Mouse (Mus musculus): ENCODE measurements around the gene Pld1.

GRCm38 (mm10) chr3:27951721-27952120 is 13.2 kb downstream of the Pld1 start:
- TF ChIP-seq GATA1 (IDR thresholded peaks at IDR 0.05; ENCODE audit: low read length) (no peak), TAL1 (IDR thresholded peaks at IDR 0.05; ENCODE audit: low read length) (no peak)
